Mouse (Mus musculus) right cerebral cortex, postnatal 36 days (tissue): ENCODE measurements around the gene Kidins220.

Experiments
- DNase-seq, 2 experiments: peaks; one replicate each; pipeline ENCODE4 v3.0.0; 2022; ENCODE audit warnings: low spot score in 2 of 2, mixed read lengths in 1 of 2

Gene Kidins220

GRCm38 (mm10) chr12:24974446-24975114, at the start of gene Kidins220:
Kidins220 (plus strand) TSS chr12:24974925.
- peak; percentile 91 to 92 for DNase-seq

GRCm38 (mm10) chr12:24925276-24925675, 49.4 kb upstream of the Kidins220 start:
- DNase-seq, result no peak

GRCm38 (mm10) chr12:24925684-24926083, 49.0 kb upstream of the Kidins220 start:
- DNase-seq, result no peak

GRCm38 (mm10) chr12:24928051-24928748, 46.5 kb upstream of the Kidins220 start:
- DNase-seq, result peak; percentile 85 to 89

GRCm38 (mm10) chr12:24929043-24929442, 45.7 kb upstream of the Kidins220 start:
- no peak for DNase-seq

GRCm38 (mm10) chr12:24930760-24931159, 44.0 kb upstream of the Kidins220 start:
- DNase-seq, result no peak

- DNase-seq, result no peak
Measured at GRCm38 (mm10) chr12:24932120-24932519, 42.6 kb upstream of the Kidins220 start.

- DNase-seq, result no peak
Measured at GRCm38 (mm10) chr12:24933206-24933775, 41.4 kb upstream of the Kidins220 start.

GRCm38 (mm10) chr12:24933996-24934395, 40.7 kb upstream of the Kidins220 start:
- DNase-seq, result no peak

- DNase-seq, result no peak
Measured at GRCm38 (mm10) chr12:24936281-24936680, 38.4 kb upstream of the Kidins220 start.

GRCm38 (mm10) chr12:24939372-24939771, 35.4 kb upstream of the Kidins220 start:
- DNase-seq, result no peak

- DNase-seq, result no peak
Measured at GRCm38 (mm10) chr12:24942619-24943287, 32.0 kb upstream of the Kidins220 start.

- no peak for DNase-seq
Measured at GRCm38 (mm10) chr12:24943427-24943826, 31.3 kb upstream of the Kidins220 start.

GRCm38 (mm10) chr12:24944597-24944996, 30.1 kb upstream of the Kidins220 start:
- DNase-seq, result no peak

GRCm38 (mm10) chr12:24947065-24947464, 27.7 kb upstream of the Kidins220 start:
- DNase-seq, result no peak

GRCm38 (mm10) chr12:24948344-24948743, 26.4 kb upstream of the Kidins220 start:
- DNase-seq, result no peak

GRCm38 (mm10) chr12:24950376-24951046, 24.2 kb upstream of the Kidins220 start:
- DNase-seq, result no peak

- DNase-seq, result no peak
Measured at GRCm38 (mm10) chr12:24952147-24952546, 22.6 kb upstream of the Kidins220 start.

- DNase-seq, result no peak
Measured at GRCm38 (mm10) chr12:24955137-24955536, 19.6 kb upstream of the Kidins220 start.

- DNase-seq, result no peak
Measured at GRCm38 (mm10) chr12:24958526-24958925, 16.2 kb upstream of the Kidins220 start.

- no peak for DNase-seq
Measured at GRCm38 (mm10) chr12:24961821-24962220, 12.9 kb upstream of the Kidins220 start.
